Mouse (Mus musculus) MEL (cell line): ENCODE data around the gene Stat2. TPM values are rescaled to one million over a fixed set of nuclear protein-coding genes. Genes with fewer than 3 reads are reported as not detected.

ENCODE experiments used
- DNase-seq: peaks from one replicate; pipeline ENCODE4 v3.0.0; 2011; ENCODE audit warnings: low read depth, low spot score
- H3K27ac ChIP-seq: 2 replicates; pipeline ENCODE4 v1.5.1; 2012; ENCODE audit warnings: low read depth, mild to moderate bottlenecking, control low read depth, low read length, moderate library complexity; ENCODE audit not compliant: control insufficient read depth
- H3K27me3 ChIP-seq, 2 experiments: fragments of 150-350 bp in 1 of 2; sonication (generic) in 1 of 2; 2 replicates each; pipeline ENCODE4 v1.6.1; 2012; ENCODE audit warnings: low read length in 2 of 2, mild to moderate bottlenecking in 2 of 2, improper control_type of control experiment in 1 of 2, moderate library complexity in 1 of 2; ENCODE audit not compliant: insufficient read depth in 2 of 2, control insufficient read depth in 1 of 2
- H3K36me3 ChIP-seq, 2 experiments: 2 replicates each; pipeline ENCODE4 v1.6.1; 2012 to 2014; ENCODE audit warnings: low read length in 2 of 2, improper control_type of control experiment in 1 of 2, inconsistent platforms in 1 of 2, mild to moderate bottlenecking in 1 of 2; ENCODE audit not compliant: insufficient read depth in 2 of 2, control insufficient read depth in 1 of 2
- H3K4me1 ChIP-seq, 2 experiments: fragments of 150-350 bp in 1 of 2; sonication (generic) in 1 of 2; 2 replicates each; pipeline ENCODE4 v1.6.1; 2012; ENCODE audit warnings: low read length in 2 of 2, improper control_type of control experiment in 1 of 2, mild to moderate bottlenecking in 1 of 2; ENCODE audit not compliant: insufficient read depth in 2 of 2, control insufficient read depth in 1 of 2
- H3K4me3 ChIP-seq, 2 experiments: fragments of 150-350 bp in 1 of 2; sonication (generic) in 1 of 2; 2 replicates each; pipeline ENCODE4 v1.5.1; 2012; ENCODE audit warnings: low read depth in 2 of 2, low read length in 2 of 2, mild to moderate bottlenecking in 2 of 2, moderate library complexity in 2 of 2, control low read depth in 1 of 2, improper control_type of control experiment in 1 of 2; ENCODE audit not compliant: control insufficient read depth in 1 of 2, insufficient read depth in 1 of 2
- H3K79me2 ChIP-seq: 2 replicates; pipeline ENCODE4 v1.6.1; 2012; ENCODE audit warnings: mild to moderate bottlenecking, low read length, moderate library complexity; ENCODE audit not compliant: control insufficient read depth, poor library complexity, insufficient read depth
- H3K9ac ChIP-seq: 2 replicates; pipeline ENCODE4 v1.6.1; 2012; ENCODE audit warnings: low read depth, mild to moderate bottlenecking, control low read depth, low read length, moderate library complexity; ENCODE audit not compliant: control insufficient read depth, poor library complexity, severe bottlenecking
- H3K9me3 ChIP-seq: fragments of 150-350 bp; sonication (generic); replicated peaks from 2 replicates; pipeline ENCODE4 v1.6.1; 2012; ENCODE audit warnings: mild to moderate bottlenecking, low read length, improper control_type of control experiment, moderate library complexity; ENCODE audit not compliant: insufficient read depth
- CTCF ChIP-seq, 3 experiments: IDR thresholded peaks in 2 of 3; conservative IDR thresholded peaks in 1 of 3; 2 replicates each; pipeline ENCODE4 v1.5.1; 2011 to 2012; ENCODE audit warnings: low read length in 3 of 3, low read depth in 2 of 3, mild to moderate bottlenecking in 2 of 3, improper control_type of control experiment in 1 of 3, inconsistent platforms in 1 of 3, mixed read lengths in 1 of 3, moderate library complexity in 1 of 3; ENCODE audit not compliant: control insufficient read depth in 1 of 3, insufficient read depth in 1 of 3, poor library complexity in 1 of 3, severe bottlenecking in 1 of 3
- E2F4 ChIP-seq: IDR thresholded peaks from 2 replicates; pipeline ENCODE4 v1.6.1; 2011; ENCODE audit warnings: low read depth, low read length, improper control_type of control experiment, borderline replicate concordance
- EP300 ChIP-seq, 2 experiments: IDR thresholded peaks; 2 replicates each; pipeline ENCODE4 v1.6.1; 2011; ENCODE audit warnings: improper control_type of control experiment in 2 of 2, low read length in 2 of 2, low read depth in 1 of 2, mild to moderate bottlenecking in 1 of 2
- ETS1 ChIP-seq: IDR thresholded peaks from 2 replicates; pipeline ENCODE4 v1.6.1; 2012; ENCODE audit warnings: low read depth, mild to moderate bottlenecking, inconsistent platforms, low read length, improper control_type of control experiment, moderate library complexity
- GABPA ChIP-seq: IDR thresholded peaks from 2 replicates; pipeline ENCODE4 v1.6.1; 2012; ENCODE audit warnings: low read depth, mild to moderate bottlenecking, inconsistent platforms, low read length, improper control_type of control experiment, moderate library complexity
- KAT2A ChIP-seq: conservative IDR thresholded peaks from 2 replicates; pipeline ENCODE4 v1.6.1; 2012; ENCODE audit warnings: low read depth, low read length, improper control_type of control experiment, inconsistent platforms
- MAZ ChIP-seq: IDR thresholded peaks from 2 replicates; pipeline ENCODE4 v1.6.1; 2012; ENCODE audit warnings: low read depth, mild to moderate bottlenecking, inconsistent platforms, low read length, improper control_type of control experiment
- MXI1 ChIP-seq: IDR thresholded peaks from 2 replicates; pipeline ENCODE4 v1.6.1; 2011; ENCODE audit warnings: mild to moderate bottlenecking, low read depth, low read length, improper control_type of control experiment
- MYB ChIP-seq: IDR thresholded peaks from 2 replicates; pipeline ENCODE4 v1.6.1; 2011; ENCODE audit warnings: mild to moderate bottlenecking, low read depth, low read length, improper control_type of control experiment
- MYC ChIP-seq: IDR thresholded peaks from 2 replicates; pipeline ENCODE4 v1.6.1; 2011; ENCODE audit warnings: low read depth, mild to moderate bottlenecking, low read length, improper control_type of control experiment, moderate library complexity
- NELFE ChIP-seq: IDR thresholded peaks from 2 replicates; pipeline ENCODE4 v1.6.1; 2011; ENCODE audit warnings: low read depth, low read length, improper control_type of control experiment
- POLR2AphosphoS2 ChIP-seq: IDR thresholded peaks from 2 replicates; pipeline ENCODE4 v1.6.1; 2011; ENCODE audit warnings: low read length, improper control_type of control experiment
- POLR2AphosphoS5 ChIP-seq: IDR thresholded peaks from 2 replicates; pipeline ENCODE4 v1.6.1; 2012; ENCODE audit warnings: low read depth, borderline replicate concordance, mild to moderate bottlenecking, inconsistent platforms, low read length, moderate library complexity, mixed read lengths
- RCOR1 ChIP-seq: IDR thresholded peaks from 2 replicates; pipeline ENCODE4 v1.6.1; 2012; ENCODE audit warnings: low read depth, mild to moderate bottlenecking, inconsistent platforms, low read length, improper control_type of control experiment
- SIN3A ChIP-seq: IDR thresholded peaks from 2 replicates; pipeline ENCODE4 v1.6.1; 2012; ENCODE audit warnings: low read length, improper control_type of control experiment, inconsistent platforms
- TCF12 ChIP-seq: IDR thresholded peaks from 2 replicates; pipeline ENCODE4 v1.6.1; 2014; ENCODE audit warnings: low read depth, mild to moderate bottlenecking, inconsistent platforms, low read length, improper control_type of control experiment, moderate library complexity
- UBTF ChIP-seq: IDR thresholded peaks from 2 replicates; pipeline ENCODE4 v1.6.1; 2012; ENCODE audit warnings: low read depth, mild to moderate bottlenecking, inconsistent platforms, low read length, improper control_type of control experiment, moderate library complexity, borderline replicate concordance; ENCODE audit not compliant: insufficient read depth
- USF1 ChIP-seq: IDR thresholded peaks from 2 replicates; pipeline ENCODE4 v1.6.1; 2014; ENCODE audit warnings: low read depth, mild to moderate bottlenecking, inconsistent platforms, low read length, improper control_type of control experiment, moderate library complexity
- USF2 ChIP-seq, 2 experiments: IDR thresholded peaks; 2 replicates each; pipeline ENCODE4 v1.6.1; 2011 to 2012; ENCODE audit warnings: improper control_type of control experiment in 2 of 2, low read length in 2 of 2, borderline replicate concordance in 1 of 2, inconsistent platforms in 1 of 2, low read depth in 1 of 2, mild to moderate bottlenecking in 1 of 2; ENCODE audit not compliant: insufficient read depth in 1 of 2
- ZMIZ1 ChIP-seq: IDR thresholded peaks from 2 replicates; pipeline ENCODE4 v1.6.1; 2012; ENCODE audit warnings: low read depth, mild to moderate bottlenecking, inconsistent platforms, low read length, improper control_type of control experiment, moderate library complexity
- ZNF384 ChIP-seq: IDR thresholded peaks from 2 replicates; pipeline ENCODE4 v1.6.1; 2012; ENCODE audit warnings: low read depth, mild to moderate bottlenecking, inconsistent platforms, low read length, improper control_type of control experiment
- polyA plus RNA-seq, 2 experiments: library from polyadenylated mRNA; stranded (reverse) in 1 of 2; unstranded in 1 of 2; fragments of >175 nt in 1 of 2; fragments of >200 nt in 1 of 2; gene quantifications; 2 replicates each; pipeline versions ENCODE4 v1.2.1 to v1.2.4; 2012; ENCODE audit warnings: low replicate concordance in 2 of 2, low read depth in 1 of 2; ENCODE audit not compliant: insufficient read length in 2 of 2, insufficient read depth in 1 of 2, missing spikeins in 1 of 2
- total RNA-seq: library from RNA; depleted of rRNA; stranded (reverse); fragments of 300-350 nt; gene quantifications from 2 replicates; pipeline ENCODE4 v1.2.3, GENCODE M21; 2012

Gene Stat2
- total and polyA plus RNA-seq, 3 experiments, result 3.6 to 6.6 TPM; not detected in 1

DNA sequence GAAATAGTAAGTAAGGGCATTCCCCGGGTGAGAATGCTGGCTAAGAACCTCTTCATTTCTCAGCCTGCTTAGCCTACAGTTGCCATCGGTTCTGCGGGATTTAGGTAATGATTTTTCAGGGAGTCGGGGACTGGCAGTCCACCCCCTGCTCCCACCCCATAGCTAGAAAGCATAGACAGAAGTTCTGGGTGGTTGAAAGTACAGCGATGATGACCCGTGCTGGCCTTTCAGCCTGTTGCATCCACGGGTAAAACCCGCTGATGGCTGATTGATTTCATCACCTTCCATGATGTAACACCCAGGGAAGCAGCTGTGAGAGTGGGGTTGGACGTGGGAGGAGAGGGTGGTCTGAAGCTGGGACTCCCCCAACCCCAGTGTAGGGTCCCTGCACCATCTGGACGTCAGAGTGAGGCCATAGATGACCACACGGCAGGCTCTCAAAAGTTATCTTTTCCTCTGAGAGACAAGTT is 28.4 kb downstream of the Stat2 start, which contains the start of gene Il23a:
TSS of gene Il23a (minus strand) at position 51 of the 470 bp plus-strand sequence.
- Histone ChIP-seq H3K79me2 (peaks cover 6% of the 10 kb centered on the region; the same call in 1 of the 2 replicates), H3K4me3 (no peak within 1 kb of the TSS), H3K36me3 (peaks cover 0 to 20% of the 10 kb centered on the region in 2 experiments; a peak in 2 of 4 replicates), H3K27me3 (no peaks in the 10 kb centered on the region), H3K27ac (no peak within 1 kb of the TSS), H3K9me3 (no peaks in the 10 kb centered on the region), H3K9ac (no peak within 1 kb of the TSS), H3K4me1 (peaks cover 0 to 24% of the 10 kb centered on the region in 2 experiments; a peak in 3 of 4 replicates)
- TF ChIP-seq ZMIZ1, result no peak
- TF ChIP-seq USF2 (IDR thresholded peaks at IDR 0.05; ENCODE audit: borderline replicate concordance in 1 of 2, insufficient read depth in 1 of 2, low read depth in 1 of 2, low read length in 2 of 2), result no peak
- TF ChIP-seq NELFE, result no peak
- TF ChIP-seq RCOR1, result no peak
- no peak for TF ChIP-seq EP300 (IDR thresholded peaks at IDR 0.05; ENCODE audit: low read depth in 1 of 2, low read length in 2 of 2)
- no peak for TF ChIP-seq MAZ
- no peak for TF ChIP-seq MXI1
- no peak for TF ChIP-seq MYB
- TF ChIP-seq USF1, result no peak
- DNase-seq, result no peak

DNA sequence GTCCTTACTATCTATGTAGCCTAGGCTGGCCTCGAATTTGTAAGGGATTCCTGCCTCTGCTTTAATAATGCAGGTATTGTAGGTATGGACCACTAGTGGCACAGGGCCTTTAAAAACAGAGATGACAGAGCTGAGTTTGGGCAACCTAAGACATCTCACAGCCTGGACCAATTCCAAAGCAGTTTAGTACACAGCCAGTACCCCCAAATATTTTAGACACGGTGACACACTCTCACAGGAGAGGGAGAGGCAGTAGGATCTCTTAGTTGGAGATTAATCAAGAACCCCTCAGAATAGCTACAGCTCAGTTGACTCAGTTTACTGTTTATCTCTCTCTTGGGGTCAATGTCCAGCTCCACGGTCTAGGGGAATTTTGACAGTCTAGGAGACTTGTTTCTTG is 32.0 kb downstream of the Stat2 start:
- Histone ChIP-seq H3K9ac (peak overlapping the region; percentile 90), H3K9me3 (no peaks in the 10 kb centered on the region), H3K4me3 (peak overlapping the region; percentile 68 to 85), H3K27ac (peak overlapping the region; percentile 93), H3K36me3 (peaks cover 0 to 18% of the 10 kb centered on the region in 2 experiments; a peak in 2 of 4 replicates), H3K27me3 (no peaks in the 10 kb centered on the region), H3K79me2 (peaks cover 6% of the 10 kb centered on the region; the same call in 1 of the 2 replicates), H3K4me1 (peaks cover 5 to 16% of the 10 kb centered on the region in 2 experiments)
- DNase-seq, result peak; percentile 61
- TF ChIP-seq MYC, result no peak
- TF ChIP-seq ETS1, result 0 out of 2 replicates have a peak, but pooled peaks have one; percentile 27

DNA sequence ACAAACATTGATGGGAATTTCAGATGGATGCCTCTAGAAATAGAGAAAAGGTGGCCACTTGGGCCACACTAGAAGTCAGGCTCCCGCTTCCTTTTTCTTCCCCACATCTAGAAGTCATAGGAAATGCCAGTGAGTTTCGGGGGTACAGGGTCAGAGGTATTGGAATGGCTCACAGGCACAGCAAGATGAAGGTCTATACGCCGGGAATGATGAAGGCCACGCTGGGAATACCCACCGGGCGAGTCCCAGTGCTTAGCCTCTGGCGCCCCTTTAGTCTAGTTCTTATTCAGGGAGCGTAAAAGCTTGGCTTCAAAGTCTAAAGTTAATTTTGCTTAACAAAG is 32.4 kb downstream of the Stat2 start:
- Histone ChIP-seq H3K4me1 (peaks cover 5 to 12% of the 10 kb centered on the region in 2 experiments), H3K4me3 (peak overlapping the region; percentile 68 to 85), H3K27ac (peak overlapping the region; percentile 93), H3K9me3 (no peaks in the 10 kb centered on the region), H3K79me2 (peaks cover 6% of the 10 kb centered on the region; the same call in 1 of the 2 replicates), H3K27me3 (no peaks in the 10 kb centered on the region), H3K9ac (peak overlapping the region; percentile 90), H3K36me3 (peaks cover 0 to 17% of the 10 kb centered on the region in 2 experiments; a peak in 2 of 4 replicates)
- DNase-seq, result no peak
- TF ChIP-seq SIN3A (no peak), UBTF (no peak), ETS1 (no peak), TCF12 (no peak), E2F4 (no peak), POLR2AphosphoS2 (no peak), KAT2A (no peak), ZNF384 (no peak), USF2 (IDR thresholded peaks at IDR 0.05; ENCODE audit: borderline replicate concordance in 1 of 2, insufficient read depth in 1 of 2, low read depth in 1 of 2, low read length in 2 of 2) (no peak), MXI1 (no peak), POLR2AphosphoS5 (no peak), MYB (no peak), EP300 (IDR thresholded peaks at IDR 0.05; ENCODE audit: low read depth in 1 of 2, low read length in 2 of 2) (no peak), GABPA (no peak), CTCF (IDR thresholded peaks at IDR 0.05 in 2 of 3, conservative IDR thresholded peaks at IDR 0.05 in 1 of 3; ENCODE audit: control insufficient read depth in 1 of 3, insufficient read depth in 1 of 3, low read depth in 2 of 3, low read length in 3 of 3, poor library complexity in 1 of 3, severe bottlenecking in 1 of 3) (no peak)
